8 mouse cellular contexts compared by ENCODE assay signal in genomic region chr8:11635012-11635577, GRCm38 (mm10). TPM values are rescaled to one million over a fixed set of nuclear protein-coding genes. Genes with fewer than 3 reads are reported as not detected.
A peak's percentile ranks its signal among the peaks of the same experiment; 100 is the strongest.
DNase-seq lines count a peak whose midpoint lies in the region; ATAC-seq and TF ChIP-seq lines count a peak whose summit lies in the region.

No protein-coding gene starts in this region.

- peak; percentile 39 for TF ChIP-seq CTCF in forebrain, postnatal 0 days (IDR thresholded peaks at IDR 0.05; ENCODE audit: low read depth)

- WGBS in forebrain, postnatal 0 days: 2% methylated on average over 66 of the region's 70 CpGs
- under 1% methylated on average over 63 of the region's 70 CpGs for WGBS in lung, embryonic 16.5 days

- no peaks in the 10 kb centered on the region for H3K9me3 ChIP-seq in forebrain, postnatal 0 days (ENCODE audit: low read length)
- no peaks in the 10 kb centered on the region for H3K9me3 ChIP-seq in lung, embryonic 16.5 days (ENCODE audit: control insufficient read depth, low read length)

- peak overlapping the region; percentile 98 for H3K9ac ChIP-seq in forebrain, postnatal 0 days
- H3K9ac ChIP-seq in lung, embryonic 16.5 days (ENCODE audit: low read length): peak overlapping the region; percentile 95

- peak overlapping the region; percentile 99 for H3K4me3 ChIP-seq in forebrain, postnatal 0 days (ENCODE audit: low read depth, low read length)
- peak overlapping the region; percentile 98 for H3K4me3 ChIP-seq in lung, embryonic 16.5 days (ENCODE audit: low read length)

- peaks cover 16% of the 10 kb centered on the region for H3K36me3 ChIP-seq in forebrain, postnatal 0 days (ENCODE audit: insufficient read depth)
- H3K36me3 ChIP-seq in lung, embryonic 16.5 days (ENCODE audit: control insufficient read depth, insufficient read depth, low read length): peaks cover 8% of the 10 kb centered on the region

- H3K27ac ChIP-seq in forebrain, postnatal 0 days (ENCODE audit: low read depth, low read length): peak overlapping the region; percentile 99
- peak overlapping the region; percentile 99 for H3K27ac ChIP-seq in lung, embryonic 16.5 days (ENCODE audit: low read length)

- peak overlapping the region; percentile 87 for H3K4me2 ChIP-seq in forebrain, postnatal 0 days (ENCODE audit: low read depth)
- peak overlapping the region; percentile 97 for H3K4me2 ChIP-seq in lung, embryonic 16.5 days (ENCODE audit: low read depth, low read length)

- H3K27me3 ChIP-seq in forebrain, postnatal 0 days (ENCODE audit: insufficient read depth, low read length): no peaks in the 10 kb centered on the region
- H3K27me3 ChIP-seq in lung, embryonic 16.5 days (ENCODE audit: control insufficient read depth, insufficient read depth, low read depth, low read length): no peaks in the 10 kb centered on the region

- peak; percentile 59 for DNase-seq in MN1 (ENCODE audit: low spot score)
- DNase-seq in cerebellum, adult 18-20 months: peak; percentile 76 to 82
- DNase-seq in forebrain, postnatal 0 days: peak; percentile 97
- peak; percentile 91 for DNase-seq in heart, postnatal 4 days
- DNase-seq in layer of hippocampus, adult 9-11 months: peak; percentile 89
- peak; percentile 76 for DNase-seq in ovary, postnatal 14 days (ENCODE audit: low spot score)
- DNase-seq in thymus, postnatal 10 days (ENCODE audit: low spot score in 2 of 2): peak; percentile 93 to 95

- peak; percentile 88 for ATAC-seq in forebrain, postnatal 0 days
- ATAC-seq in lung, embryonic 16.5 days (ENCODE audit: low read depth): peak; percentile 81

- peaks cover 5% of the 10 kb centered on the region; the same call in 1 of the 2 replicates for H3K4me1 ChIP-seq in forebrain, postnatal 0 days (ENCODE audit: insufficient read depth)
- H3K4me1 ChIP-seq in lung, embryonic 16.5 days (replicated peaks; ENCODE audit: control insufficient read depth, insufficient read depth, low read length): peaks cover 30% of the 10 kb centered on the region

RNA-seq across cellular contexts. Expression of gene Ankrd10, which starts 0.5 kb away (rescaled TPM):
- total RNA-seq in forebrain, postnatal 0 days (2014; rRNA removed): 123 and 141 TPM in 2 replicates
- 79.6 and 89.2 TPM in 2 replicates for polyA plus RNA-seq in forebrain, postnatal 0 days (2015; fragmentation: Nextera tagmentation; extraction: Ambion mirVana)
- 10 to 100 TPM; 53.7 to 59.6 TPM for total RNA-seq in heart, postnatal 4 days (2021)
- polyA plus RNA-seq in lung, embryonic 16.5 days (2015; fragmentation: Nextera tagmentation; extraction: Ambion mirVana): 76.2 and 79.3 TPM in 2 replicates

Comparison
In these comparisons a context has a peak if more than half of its experiments do, and no peak if none do; other contexts are left out.
1. Peak in every context shown above with its lines: DNase-seq, ATAC-seq, H3K4me3 ChIP-seq and H3K27ac ChIP-seq.